Mouse (Mus musculus) adrenal gland, postnatal 36 days (tissue): ENCODE measurements at regions not wholly inside any gene's neighbourhood (a gene's known extent, or its start where the extent isn't known, plus 50 kb on each side); places are given as distances from the start of the nearest gene placed in this dataset.

ENCODE experiments used
- DNase-seq, 2 experiments: peaks; one replicate each; pipeline ENCODE4 v3.0.0; 2021; ENCODE audit warnings: mixed read lengths in 1 of 2

GRCm38 (mm10) chr13:87821096-87821495 lies 1000.2 kb upstream of the Edil3 start:
- DNase-seq: peak; percentile 22 to 38
